Mouse (Mus musculus) right cerebral cortex, postnatal 36 days (tissue): ENCODE results near the gene 1700017N19Rik.

Experiments used
- DNase-seq, 2 experiments: peaks; one replicate each; pipeline ENCODE4 v3.0.0; 2022; ENCODE audit warnings: low spot score in 2 of 2, mixed read lengths in 1 of 2

Gene 1700017N19Rik

GRCm38 (mm10) chr10:100661970-100662590 is 71.8 kb downstream of the 1700017N19Rik start:
- DNase-seq: no peak
